Mouse (Mus musculus): ENCODE results near the gene Bola1. TPM values are rescaled to one million over a fixed set of nuclear protein-coding genes. Genes with fewer than 3 reads are reported as not detected.

Gene Bola1
- total and polyA plus RNA-seq, 3 experiments, result 115 to 124 TPM; not detected in 1

GRCm38 (mm10) chr3:96237904-96238511 lies 18.5 kb upstream of the Bola1 start:
- TF ChIP-seq POLR2A (IDR thresholded peaks at IDR 0.05; ENCODE audit: control insufficient read depth in 1 of 2, insufficient read depth in 1 of 2, low read depth in 1 of 2, low read length in 2 of 2, poor library complexity in 1 of 2) (peak in 1 of 2 experiments; percentile 83; a peak in 2 of 4 replicates), TCF12 (IDR thresholded peaks at IDR 0.05; ENCODE audit: low read depth, low read length) (no peak), POLR2AphosphoS5 (IDR thresholded peaks at IDR 0.05; ENCODE audit: borderline replicate concordance, low read depth, low read length) (peak; percentile 99), MYC (IDR thresholded peaks at IDR 0.05; ENCODE audit: low read depth, low read length) (no peak)
- peak; percentile 98 for DNase-seq (ENCODE audit: low read depth, low spot score)
- H3K4me1 ChIP-seq (ENCODE audit: control insufficient read depth in 1 of 2, insufficient read depth in 2 of 2, low read length in 2 of 2), result peaks cover 0 to 27% of the 10 kb centered on the region in 2 experiments; a peak in 2 of 4 replicates

GRCm38 (mm10) chr3:96237335-96237903 lies 17.9 kb upstream of the Bola1 start:
- DNase-seq (ENCODE audit: low read depth, low spot score), result peak; percentile 92
- Histone ChIP-seq H3K4me1 (ENCODE audit: control insufficient read depth in 1 of 2, insufficient read depth in 2 of 2, low read length in 2 of 2) (peaks cover 0 to 26% of the 10 kb centered on the region in 2 experiments; a peak in 2 of 4 replicates), H3K4me3 (ENCODE audit: control insufficient read depth in 1 of 2, insufficient read depth in 1 of 2, low read depth in 2 of 2, low read length in 2 of 2) (peak overlapping the region; percentile 1 to 57), H3K36me3 (ENCODE audit: control insufficient read depth in 1 of 2, insufficient read depth in 2 of 2, low read length in 2 of 2) (peaks cover 0 to 25% of the 10 kb centered on the region in 2 experiments; a peak in 2 of 4 replicates), H3K9me3 (replicated peaks; ENCODE audit: insufficient read depth, low read length) (no peaks in the 10 kb centered on the region), H3K27ac (ENCODE audit: control insufficient read depth, low read depth, low read length) (peak overlapping the region; percentile 93), H3K27me3 (ENCODE audit: control insufficient read depth in 1 of 2, insufficient read depth in 2 of 2, low read length in 2 of 2) (no peaks in the 10 kb centered on the region), H3K79me2 (ENCODE audit: control insufficient read depth, insufficient read depth, low read length, poor library complexity) (peaks cover 4% of the 10 kb centered on the region; the same call in 1 of the 2 replicates), H3K9ac (ENCODE audit: control insufficient read depth, low read depth, low read length, poor library complexity, severe bottlenecking) (peak overlapping the region; percentile 74)
- TF ChIP-seq POLR2AphosphoS5 (IDR thresholded peaks at IDR 0.05; ENCODE audit: borderline replicate concordance, low read depth, low read length), result no peak
- no peak for TF ChIP-seq RAD21 (IDR thresholded peaks at IDR 0.05; ENCODE audit: low read depth, low read length)
- TF ChIP-seq RCOR1 (IDR thresholded peaks at IDR 0.05; ENCODE audit: low read depth, low read length), result no peak
- TF ChIP-seq E2F4 (IDR thresholded peaks at IDR 0.05; ENCODE audit: borderline replicate concordance, low read depth, low read length), result no peak
- no peak for TF ChIP-seq MYC (IDR thresholded peaks at IDR 0.05; ENCODE audit: low read depth, low read length)
- peak in 1 of 2 experiments; percentile 1; a peak in 1 of 4 replicates for TF ChIP-seq POLR2A (IDR thresholded peaks at IDR 0.05; ENCODE audit: control insufficient read depth in 1 of 2, insufficient read depth in 1 of 2, low read depth in 1 of 2, low read length in 2 of 2, poor library complexity in 1 of 2)
- no peak for TF ChIP-seq CHD2 (IDR thresholded peaks at IDR 0.05; ENCODE audit: low read length)
- no peak for TF ChIP-seq MAZ (IDR thresholded peaks at IDR 0.05; ENCODE audit: low read depth, low read length)
- no peak for TF ChIP-seq MAFK (IDR thresholded peaks at IDR 0.05; ENCODE audit: borderline replicate concordance, low read depth, low read length)
- peak; percentile 54 for TF ChIP-seq TBP (IDR thresholded peaks at IDR 0.05; ENCODE audit: low read depth, low read length)
- TF ChIP-seq JUND (IDR thresholded peaks at IDR 0.05; ENCODE audit: low read depth, low read length), result no peak
- peak in 1 of 3 experiments; percentile 12; a peak in 1 of 6 replicates for TF ChIP-seq CTCF (IDR thresholded peaks at IDR 0.05 in 2 of 3, conservative IDR thresholded peaks at IDR 0.05 in 1 of 3; ENCODE audit: control insufficient read depth in 1 of 3, insufficient read depth in 1 of 3, low read depth in 2 of 3, low read length in 3 of 3, poor library complexity in 1 of 3, severe bottlenecking in 1 of 3)
- TF ChIP-seq ELF1 (IDR thresholded peaks at IDR 0.05; ENCODE audit: low read depth, low read length), result no peak

More at GRCm38 (mm10) chr3:96237904-96238511, 18.5 kb upstream of the Bola1 start:
- Histone ChIP-seq H3K79me2 (ENCODE audit: control insufficient read depth, insufficient read depth, low read length, poor library complexity) (peaks cover 4% of the 10 kb centered on the region; the same call in 1 of the 2 replicates), H3K27me3 (ENCODE audit: control insufficient read depth in 1 of 2, insufficient read depth in 2 of 2, low read length in 2 of 2) (no peaks in the 10 kb centered on the region), H3K9me3 (replicated peaks; ENCODE audit: insufficient read depth, low read length) (no peaks in the 10 kb centered on the region), H3K27ac (ENCODE audit: control insufficient read depth, low read depth, low read length) (peak overlapping the region; percentile 93), H3K36me3 (ENCODE audit: control insufficient read depth in 1 of 2, insufficient read depth in 2 of 2, low read length in 2 of 2) (peaks cover 0 to 30% of the 10 kb centered on the region in 2 experiments; a peak in 2 of 4 replicates), H3K4me3 (ENCODE audit: control insufficient read depth in 1 of 2, insufficient read depth in 1 of 2, low read depth in 2 of 2, low read length in 2 of 2) (peak overlapping the region; percentile 1 to 57), H3K9ac (ENCODE audit: control insufficient read depth, low read depth, low read length, poor library complexity, severe bottlenecking) (peak overlapping the region; percentile 74)
